Mouse (Mus musculus): ENCODE measurements around the gene Gtf2a2. TPM values are rescaled to one million over a fixed set of nuclear protein-coding genes. Genes with fewer than 3 reads are reported as not detected.

Gene Gtf2a2
- 196 and 200 TPM in 2 replicates for polyA plus RNA-seq (2016; fragmentation: Nextera tagmentation; extraction: Ambion mirVana)

DNA sequence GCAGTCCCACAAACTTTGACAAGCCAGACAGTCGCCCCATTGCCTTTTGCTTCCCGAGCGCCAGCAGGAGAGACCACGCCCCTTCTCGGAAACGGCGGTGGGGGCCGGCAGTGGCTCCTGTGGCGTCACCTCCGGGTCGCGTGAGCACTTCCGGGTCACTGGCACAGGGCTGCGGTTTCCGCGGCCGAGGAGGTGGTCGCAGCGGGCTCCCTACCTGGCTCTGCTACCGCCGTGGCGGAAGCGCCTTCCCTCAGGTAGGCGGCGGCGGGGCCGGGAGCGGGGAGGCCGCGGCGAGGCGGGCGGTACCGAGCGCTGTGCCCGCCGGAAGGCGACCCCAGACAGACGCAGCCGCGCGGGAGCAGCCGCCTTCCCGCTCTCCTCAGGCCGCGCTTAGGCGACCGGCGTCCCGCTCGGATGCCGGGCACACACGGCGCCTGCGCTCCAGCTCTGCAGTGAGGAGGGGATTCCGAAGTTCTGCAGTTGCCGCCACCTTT lies at the start of gene Gtf2a2:
Gene Gtf2a2 (plus strand): TSS at position 143 of the 494 bp plus-strand sequence.
- H3K27ac ChIP-seq, result peak within 1 kb of the TSS; percentile 98
- peaks cover 58% of the 10 kb centered on the region for H3K36me3 ChIP-seq
- peak; percentile 99 for DNase-seq (ENCODE audit: low spot score)
- peaks cover 8% of the 10 kb centered on the region for H3K4me1 ChIP-seq
- under 1% methylated on average over 57 of the region's 57 CpGs for WGBS
- no peaks in the 10 kb centered on the region for H3K27me3 ChIP-seq (ENCODE audit: low read depth, poor library complexity, severe bottlenecking)
- no peaks in the 10 kb centered on the region for H3K9me3 ChIP-seq (replicated peaks)
- H3K4me3 ChIP-seq, result peak within 1 kb of the TSS; percentile 96

DNA sequence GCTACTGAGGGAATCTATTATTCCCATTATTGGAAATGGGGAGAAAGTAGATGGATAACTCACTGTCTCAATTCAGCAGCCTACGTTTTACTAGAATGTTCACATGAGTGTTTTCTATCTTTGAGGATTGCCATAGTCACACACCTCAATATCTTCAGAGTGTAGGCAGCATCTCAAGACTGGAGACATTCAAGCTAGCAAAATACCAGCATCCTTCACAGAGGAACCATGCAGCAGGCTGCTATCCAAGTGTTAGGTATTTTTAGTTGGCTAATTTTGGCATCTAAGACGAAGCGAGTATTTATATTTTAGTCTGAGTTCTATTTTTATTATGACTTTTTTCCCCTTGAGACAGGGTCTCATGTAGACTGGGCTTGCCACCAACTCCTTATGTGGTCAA lies 48.0 kb upstream of the Gtf2a2 start:
- no peaks in the 10 kb centered on the region for H3K27me3 ChIP-seq (ENCODE audit: low read depth, poor library complexity, severe bottlenecking)
- H3K9me3 ChIP-seq (replicated peaks), result no peaks in the 10 kb centered on the region
- no peak overlapping the region for H3K4me3 ChIP-seq
- no peak for DNase-seq (ENCODE audit: low spot score)
- H3K27ac ChIP-seq, result no peak overlapping the region
- no peaks in the 10 kb centered on the region for H3K4me1 ChIP-seq
- no peaks in the 10 kb centered on the region for H3K36me3 ChIP-seq
- WGBS, result 92% methylated on average over 3 of the region's 3 CpGs

DNA sequence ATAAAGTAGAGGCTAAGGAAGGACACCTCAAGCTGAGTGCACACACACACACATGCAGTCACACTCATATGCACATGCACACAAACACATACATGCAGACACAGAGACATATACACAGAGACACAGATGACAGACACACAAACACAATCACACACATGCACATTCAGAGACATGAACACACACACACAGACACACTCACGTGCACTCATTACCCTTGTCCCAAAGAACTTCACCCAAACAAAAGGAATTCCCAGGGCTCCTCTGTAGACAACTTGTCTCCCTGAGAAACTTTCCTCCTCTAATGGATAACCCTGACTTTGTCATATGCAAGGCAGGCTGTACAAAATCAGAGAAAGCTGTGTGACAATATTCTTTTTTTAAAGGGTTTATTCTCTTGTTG lies 26.8 kb upstream of the Gtf2a2 start:
- no peaks in the 10 kb centered on the region for H3K27me3 ChIP-seq (ENCODE audit: low read depth, poor library complexity, severe bottlenecking)
- H3K9me3 ChIP-seq (replicated peaks), result no peaks in the 10 kb centered on the region
- H3K4me1 ChIP-seq, result peaks cover 5% of the 10 kb centered on the region
- no peak overlapping the region for H3K4me3 ChIP-seq
- no peaks in the 10 kb centered on the region for H3K36me3 ChIP-seq
- DNase-seq (ENCODE audit: low spot score), result no peak
- no peak overlapping the region for H3K27ac ChIP-seq
- 74% methylated on average over 1 of the region's 1 CpGs for WGBS

DNA sequence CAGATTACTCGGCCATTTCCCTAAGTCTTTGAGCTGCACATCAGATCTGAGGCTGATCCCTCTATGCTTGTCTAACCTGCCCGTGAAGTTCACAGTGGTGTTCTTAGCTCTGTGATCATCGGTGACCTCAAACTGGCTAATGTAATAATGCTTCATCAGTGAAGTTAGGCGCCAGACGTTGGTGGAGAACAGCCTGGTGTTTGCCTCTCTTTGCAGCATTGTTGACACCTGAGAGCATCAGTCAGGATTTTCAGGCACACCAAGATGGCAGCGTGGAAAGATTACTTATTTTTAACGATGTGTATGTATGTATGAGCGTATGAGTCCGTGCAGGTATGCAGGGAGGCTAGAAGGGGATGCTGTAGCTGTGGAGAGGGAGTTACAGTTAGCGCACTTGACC lies 26.3 kb upstream of the Gtf2a2 start:
- 81% methylated on average over 10 of the region's 10 CpGs for WGBS

DNA sequence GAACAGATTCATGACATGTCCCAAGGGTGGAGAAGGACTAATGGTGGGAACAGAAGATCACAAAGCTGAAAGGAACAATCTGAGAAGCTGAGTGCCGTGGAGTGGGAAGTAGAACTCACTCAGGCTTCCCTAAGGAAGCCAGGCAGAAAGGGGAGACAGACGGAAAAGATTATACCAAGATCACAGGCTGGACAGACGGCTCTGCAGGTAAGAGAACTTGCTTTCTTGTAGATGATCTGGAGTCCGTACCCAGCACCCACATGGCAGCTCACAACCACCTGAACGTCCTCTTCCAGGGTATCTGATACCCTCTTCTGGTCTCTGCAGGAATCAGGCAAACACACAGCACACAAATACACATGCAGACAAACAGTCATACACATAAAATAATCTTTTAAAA lies 25.8 kb upstream of the Gtf2a2 start:
- Histone ChIP-seq H3K4me3 (no peak overlapping the region), H3K4me1 (peaks cover 10% of the 10 kb centered on the region), H3K9me3 (replicated peaks) (no peaks in the 10 kb centered on the region), H3K36me3 (peaks cover 9% of the 10 kb centered on the region), H3K27ac (no peak overlapping the region), H3K27me3 (ENCODE audit: low read depth, poor library complexity, severe bottlenecking) (no peaks in the 10 kb centered on the region)
- 89% methylated on average over 5 of the region's 5 CpGs for WGBS
- DNase-seq (ENCODE audit: low spot score), result no peak

More for the DNA sequence above, 26.3 kb upstream of the Gtf2a2 start:
- Histone ChIP-seq H3K27me3 (ENCODE audit: low read depth, poor library complexity, severe bottlenecking) (no peaks in the 10 kb centered on the region), H3K36me3 (peaks cover 4% of the 10 kb centered on the region), H3K4me1 (peaks cover 10% of the 10 kb centered on the region), H3K9me3 (replicated peaks) (no peaks in the 10 kb centered on the region), H3K27ac (no peak overlapping the region), H3K4me3 (no peak overlapping the region)
- no peak for DNase-seq (ENCODE audit: low spot score)

DNA sequence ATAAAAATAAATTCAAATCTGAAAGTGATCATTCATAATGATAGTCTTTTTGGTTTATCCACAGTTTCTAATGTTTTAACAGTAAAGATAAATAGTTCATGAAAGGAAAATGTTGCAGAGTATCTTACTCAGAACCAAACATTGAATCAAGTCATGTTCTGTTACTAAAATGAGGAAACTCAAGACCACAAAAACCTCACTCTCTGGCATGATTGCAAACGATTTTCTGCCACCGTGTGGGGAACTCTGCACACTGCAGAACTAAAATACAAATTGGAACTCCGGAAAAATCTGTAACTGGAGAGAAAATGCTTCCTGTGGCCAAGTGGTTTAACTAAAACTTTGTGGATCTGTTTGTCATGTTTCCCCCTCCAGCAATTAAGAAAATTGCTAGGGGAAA lies 24.8 kb upstream of the Gtf2a2 start:
- Histone ChIP-seq H3K27ac (no peak overlapping the region), H3K4me1 (peaks cover 10% of the 10 kb centered on the region), H3K36me3 (peaks cover 19% of the 10 kb centered on the region), H3K27me3 (ENCODE audit: low read depth, poor library complexity, severe bottlenecking) (no peaks in the 10 kb centered on the region), H3K9me3 (replicated peaks) (no peaks in the 10 kb centered on the region), H3K4me3 (no peak overlapping the region)
- 2% methylated on average over 3 of the region's 3 CpGs for WGBS
- peak; percentile 61 for DNase-seq (ENCODE audit: low spot score)

DNA sequence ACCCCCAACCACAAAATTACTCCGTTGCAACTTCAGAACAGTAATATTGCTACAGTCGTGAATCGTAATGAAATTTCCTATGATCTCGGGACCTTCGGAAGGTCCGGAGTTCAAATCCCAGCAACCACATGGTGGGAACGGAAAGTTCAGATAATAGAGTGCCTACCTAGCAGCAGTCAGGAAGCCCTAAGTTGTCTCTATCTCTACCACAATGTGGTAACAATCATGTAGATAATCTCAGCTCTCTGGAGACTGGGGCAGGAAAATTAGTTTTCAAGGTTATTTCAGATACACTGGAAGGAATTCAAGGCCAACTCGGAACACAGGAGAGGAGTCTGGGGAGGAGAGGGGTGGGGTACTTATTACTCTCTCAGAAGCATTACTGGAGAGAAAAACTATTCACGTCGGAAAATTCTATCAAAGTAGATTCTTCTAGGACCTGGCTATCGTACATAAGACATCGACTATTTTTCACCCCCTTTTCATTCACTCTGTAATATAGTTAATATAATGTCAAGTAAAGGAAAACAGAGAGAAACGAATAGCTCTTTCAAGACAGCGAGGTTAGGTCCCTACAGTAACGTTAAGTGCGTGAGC lies 23.5 kb upstream of the Gtf2a2 start:
- Histone ChIP-seq H3K36me3 (peaks cover 25% of the 10 kb centered on the region), H3K27me3 (ENCODE audit: low read depth, poor library complexity, severe bottlenecking) (no peaks in the 10 kb centered on the region), H3K4me1 (peaks cover 10% of the 10 kb centered on the region), H3K9me3 (replicated peaks) (no peaks in the 10 kb centered on the region), H3K27ac (peak overlapping the region; percentile 98), H3K4me3 (peak overlapping the region; percentile 93)
- DNase-seq (ENCODE audit: low spot score), result no peak
- 43% methylated on average over 16 of the region's 16 CpGs for WGBS

DNA sequence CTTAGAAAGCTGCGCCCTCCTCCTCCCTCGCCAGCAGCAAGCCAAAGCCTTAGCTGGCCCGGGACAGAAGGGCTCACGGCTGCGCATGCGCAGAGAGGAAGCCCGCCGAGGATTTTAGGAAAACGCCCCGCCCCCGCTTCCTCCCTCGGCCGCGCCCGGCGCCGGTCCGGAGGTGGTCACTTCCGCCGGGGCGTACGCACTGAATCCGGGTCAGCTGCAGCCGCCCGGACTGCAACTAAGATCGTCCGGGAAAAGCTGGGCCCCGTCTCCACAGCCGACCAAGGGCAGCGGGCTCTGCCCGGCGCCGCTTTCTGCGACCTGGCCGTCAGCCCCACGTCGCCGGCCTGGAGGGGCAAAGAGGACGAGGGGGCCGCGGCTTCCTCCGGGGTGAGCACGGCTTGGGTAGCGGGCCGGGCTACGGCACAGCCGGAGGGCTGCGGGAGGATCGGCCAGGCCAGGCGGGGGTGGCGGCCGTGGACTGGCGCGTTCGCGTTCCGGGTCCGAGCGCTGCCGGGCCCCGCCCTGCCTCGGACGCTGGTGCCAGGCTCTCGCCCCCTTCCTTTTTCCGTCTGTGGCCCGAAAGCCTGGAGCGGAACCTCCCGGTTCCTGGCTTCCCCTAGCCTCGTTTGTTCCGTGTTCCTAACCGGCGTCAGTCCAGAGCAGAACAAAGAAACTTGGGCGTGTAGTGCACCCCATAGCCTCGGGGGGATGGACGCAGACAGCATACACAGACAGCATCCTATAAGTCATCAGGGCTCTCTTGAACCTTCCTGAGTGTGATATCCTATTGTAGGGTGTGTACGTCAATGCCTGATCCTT lies 22.8 kb upstream of the Gtf2a2 start, which contains the start of gene Bnip2:
Gene Bnip2 (plus strand): TSS at position 164 of the 819 bp plus-strand sequence.
- peaks cover 10% of the 10 kb centered on the region for H3K4me1 ChIP-seq
- H3K36me3 ChIP-seq, result peaks cover 29% of the 10 kb centered on the region
- peak within 1 kb of the TSS; percentile 93 for H3K4me3 ChIP-seq
- peak; percentile 97 for DNase-seq (ENCODE audit: low spot score)
- under 1% methylated on average over 76 of the region's 76 CpGs for WGBS
- H3K27me3 ChIP-seq (ENCODE audit: low read depth, poor library complexity, severe bottlenecking), result no peaks in the 10 kb centered on the region
- no peaks in the 10 kb centered on the region for H3K9me3 ChIP-seq (replicated peaks)
- H3K27ac ChIP-seq, result peak within 1 kb of the TSS; percentile 98

DNA sequence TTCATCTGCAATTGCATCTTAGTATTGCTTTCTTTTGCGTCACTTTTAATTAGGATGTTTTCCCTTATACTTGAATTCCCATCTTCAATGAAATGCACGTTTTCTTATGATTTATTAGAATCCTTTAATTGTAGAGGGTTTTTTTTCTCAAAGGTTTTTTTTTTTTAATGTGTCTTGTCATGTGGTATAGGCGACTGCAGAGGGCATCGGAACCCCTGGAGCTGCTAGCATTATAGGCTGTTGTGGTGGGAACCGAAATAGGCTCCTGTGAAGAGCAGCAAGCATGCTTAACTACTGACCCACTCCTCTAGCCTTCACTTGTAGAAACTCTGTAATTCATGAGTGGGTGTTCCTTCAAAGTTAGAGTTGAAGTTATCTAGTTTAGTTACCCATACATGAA lies 22.0 kb upstream of the Gtf2a2 start:
- WGBS, result 27% methylated on average over 5 of the region's 5 CpGs

DNA sequence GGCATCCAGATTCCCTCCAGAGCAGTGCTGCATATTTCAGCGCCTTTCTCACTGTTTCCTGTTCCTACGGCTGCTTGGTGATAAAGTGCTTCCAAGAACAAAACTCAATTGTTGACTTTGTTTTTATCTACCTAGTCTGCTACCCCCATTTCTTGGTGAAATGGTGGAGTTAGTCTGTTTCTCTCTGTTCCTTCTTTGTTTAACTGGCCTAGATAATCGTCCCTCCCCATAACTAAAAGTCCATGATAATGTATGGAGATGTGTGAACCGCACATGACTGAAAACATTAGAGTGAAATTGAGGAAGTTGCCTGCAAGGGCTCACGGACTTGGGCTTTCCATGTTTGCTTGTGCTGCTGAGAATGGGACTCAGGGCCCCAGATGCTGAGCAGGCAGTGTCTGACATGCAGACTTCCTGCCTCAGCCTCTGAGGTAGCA lies 19.5 kb upstream of the Gtf2a2 start:
- H3K27ac ChIP-seq, result no peak overlapping the region
- no peak overlapping the region for H3K4me3 ChIP-seq
- no peaks in the 10 kb centered on the region for H3K27me3 ChIP-seq (ENCODE audit: low read depth, poor library complexity, severe bottlenecking)
- peaks cover 61% of the 10 kb centered on the region for H3K36me3 ChIP-seq
- peaks cover 10% of the 10 kb centered on the region for H3K4me1 ChIP-seq
- DNase-seq (ENCODE audit: low spot score), result no peak
- 86% methylated on average over 5 of the region's 5 CpGs for WGBS
- no peaks in the 10 kb centered on the region for H3K9me3 ChIP-seq (replicated peaks)

More for the DNA sequence above, 22.0 kb upstream of the Gtf2a2 start:
- no peak for DNase-seq (ENCODE audit: low spot score)
- Histone ChIP-seq H3K27me3 (ENCODE audit: low read depth, poor library complexity, severe bottlenecking) (no peaks in the 10 kb centered on the region), H3K27ac (peak overlapping the region; percentile 98), H3K36me3 (peaks cover 37% of the 10 kb centered on the region), H3K4me1 (peaks cover 10% of the 10 kb centered on the region), H3K4me3 (peak overlapping the region; percentile 93), H3K9me3 (replicated peaks) (no peaks in the 10 kb centered on the region)

DNA sequence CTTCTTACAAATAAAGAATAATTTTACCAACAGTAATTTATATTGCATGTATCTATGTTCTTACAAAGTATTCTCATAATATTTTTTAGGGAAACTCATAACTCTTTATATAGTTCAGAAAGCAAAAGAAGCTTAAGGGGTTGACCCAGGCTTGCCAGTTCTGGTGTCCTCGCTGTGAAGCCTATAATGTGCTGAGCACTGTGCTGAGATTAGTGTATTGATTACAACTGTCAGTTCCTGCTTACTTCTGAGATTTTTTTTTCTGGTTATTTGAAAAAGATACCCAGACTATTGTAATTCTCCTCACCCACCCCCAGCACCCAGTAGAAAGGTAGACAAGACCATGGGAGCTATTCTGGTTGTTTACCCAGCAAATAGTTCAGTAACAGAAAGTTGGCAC lies 18.9 kb upstream of the Gtf2a2 start:
- H3K27ac ChIP-seq, result no peak overlapping the region
- peaks cover 67% of the 10 kb centered on the region for H3K36me3 ChIP-seq
- no peaks in the 10 kb centered on the region for H3K9me3 ChIP-seq (replicated peaks)
- no peak for DNase-seq (ENCODE audit: low spot score)
- H3K4me3 ChIP-seq, result no peak overlapping the region
- peaks cover 10% of the 10 kb centered on the region for H3K4me1 ChIP-seq
- 91% methylated on average over 1 of the region's 1 CpGs for WGBS
- no peaks in the 10 kb centered on the region for H3K27me3 ChIP-seq (ENCODE audit: low read depth, poor library complexity, severe bottlenecking)

DNA sequence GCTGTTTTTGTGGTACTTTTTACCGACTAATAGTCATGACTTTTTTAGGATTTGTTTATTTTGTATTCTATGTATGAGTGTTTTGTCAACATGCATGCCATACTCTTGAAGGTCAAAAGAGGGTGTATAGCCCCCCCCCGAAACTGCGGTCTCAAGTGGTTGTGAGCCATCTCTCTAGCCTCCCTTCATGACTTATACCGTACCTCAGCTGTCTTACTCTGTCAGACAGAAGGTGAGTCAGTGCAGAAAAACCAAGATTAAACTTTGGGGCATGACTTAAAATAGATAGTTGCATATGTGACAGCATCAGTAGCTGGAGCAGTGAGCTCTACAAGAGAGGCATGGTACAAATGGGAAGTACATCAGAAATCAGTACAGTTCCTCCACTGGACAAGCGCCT lies 17.8 kb upstream of the Gtf2a2 start:
- peaks cover 78% of the 10 kb centered on the region for H3K36me3 ChIP-seq
- no peak for DNase-seq (ENCODE audit: low spot score)
- no peak overlapping the region for H3K4me3 ChIP-seq
- peaks cover 6% of the 10 kb centered on the region for H3K4me1 ChIP-seq
- no peaks in the 10 kb centered on the region for H3K9me3 ChIP-seq (replicated peaks)
- H3K27me3 ChIP-seq (ENCODE audit: low read depth, poor library complexity, severe bottlenecking), result no peaks in the 10 kb centered on the region
- no peak overlapping the region for H3K27ac ChIP-seq
- WGBS, result 95% methylated on average over 5 of the region's 5 CpGs

DNA sequence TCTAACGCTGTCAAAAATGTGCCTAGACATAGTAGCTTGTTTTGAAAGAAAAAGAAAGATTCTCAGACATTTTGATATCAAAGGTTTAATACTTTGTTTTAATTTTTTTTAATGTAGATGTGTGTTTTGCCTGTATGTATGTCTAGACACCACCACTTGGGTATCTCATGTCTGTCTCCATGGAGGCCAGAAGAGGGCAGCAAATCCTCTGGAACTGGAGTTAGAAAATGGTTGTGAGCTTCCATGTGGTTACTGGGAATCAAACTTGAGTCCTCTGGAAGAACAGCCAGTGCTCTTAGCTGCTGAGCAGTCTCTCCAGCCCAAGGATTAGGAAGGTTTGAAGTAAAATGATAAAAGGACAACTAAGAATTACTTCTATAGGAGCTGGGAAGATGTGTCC lies 13.0 kb upstream of the Gtf2a2 start:
- no peak overlapping the region for H3K4me3 ChIP-seq
- DNase-seq (ENCODE audit: low spot score), result no peak
- 83% methylated on average over 1 of the region's 1 CpGs for WGBS
- H3K36me3 ChIP-seq, result peaks cover 98% of the 10 kb centered on the region
- H3K4me1 ChIP-seq, result no peaks in the 10 kb centered on the region
- H3K27me3 ChIP-seq (ENCODE audit: low read depth, poor library complexity, severe bottlenecking), result no peaks in the 10 kb centered on the region
- no peak overlapping the region for H3K27ac ChIP-seq
- H3K9me3 ChIP-seq (replicated peaks), result no peaks in the 10 kb centered on the region

Data from limb, embryonic 10.5 days (tissue).